Mouse (Mus musculus): Measurements from ENCODE around the gene Olfr287. TPM values are rescaled to one million over a fixed set of nuclear protein-coding genes. Genes with fewer than 3 reads are reported as not detected.

The Olfr287 gene
- polyA plus RNA-seq, 2 experiments, result not detected

GRCm38 (mm10) chr15:98162561-98162960 lies 58.3 kb downstream of the Olfr287 start:
- Histone ChIP-seq H3K9me3 (ENCODE audit: control insufficient read depth, low read length) (no peaks in the 10 kb centered on the region), H3K4me2 (replicated peaks; ENCODE audit: low read depth, low read length, severe bottlenecking) (no peak overlapping the region), H3K27ac (replicated peaks; ENCODE audit: low read depth, low read length) (no peak overlapping the region), H3K36me3 (ENCODE audit: control insufficient read depth, insufficient read depth, low read length) (no peaks in the 10 kb centered on the region), H3K9ac (ENCODE audit: low read depth, low read length, severe bottlenecking) (no peak overlapping the region), H3K4me1 (ENCODE audit: control insufficient read depth, insufficient read depth, low read length) (no peaks in the 10 kb centered on the region), H3K27me3 (ENCODE audit: control insufficient read depth, insufficient read depth, low read length) (peaks cover 16% of the 10 kb centered on the region), H3K4me3 (replicated peaks; ENCODE audit: low read length) (no peak overlapping the region)
- no peak for DNase-seq (ENCODE audit: low spot score)
- no peak; the same call in 1 of the 2 replicates for ATAC-seq (ENCODE audit: low FRiP score, low read depth)
- WGBS, result 50% methylated on average over 4 of the region's 4 CpGs
- TF ChIP-seq POLR2A (IDR thresholded peaks at IDR 0.05; ENCODE audit: borderline replicate concordance, extremely low read depth, insufficient read depth, insufficient read length), result no peak

GRCm38 (mm10) chr15:98161026-98161805 lies 59.6 kb downstream of the Olfr287 start:
- H3K9me3 ChIP-seq (ENCODE audit: control insufficient read depth, low read length), result no peaks in the 10 kb centered on the region
- DNase-seq (ENCODE audit: low spot score) (no peak), ATAC-seq (ENCODE audit: low FRiP score, low read depth) (no peak)
- H3K27ac ChIP-seq (replicated peaks; ENCODE audit: low read depth, low read length), result no peak overlapping the region
- H3K4me2 ChIP-seq (replicated peaks; ENCODE audit: low read depth, low read length, severe bottlenecking), result no peak overlapping the region
- 73% methylated on average over 19 of the region's 19 CpGs for WGBS
- no peaks in the 10 kb centered on the region for H3K4me1 ChIP-seq (ENCODE audit: control insufficient read depth, insufficient read depth, low read length)
- TF ChIP-seq POLR2A (IDR thresholded peaks at IDR 0.05; ENCODE audit: borderline replicate concordance, extremely low read depth, insufficient read depth, insufficient read length), result no peak
- no peaks in the 10 kb centered on the region for H3K36me3 ChIP-seq (ENCODE audit: control insufficient read depth, insufficient read depth, low read length)
- H3K27me3 ChIP-seq (ENCODE audit: control insufficient read depth, insufficient read depth, low read length), result peaks cover 4% of the 10 kb centered on the region; the same call in 1 of the 2 replicates
- H3K9ac ChIP-seq (ENCODE audit: low read depth, low read length, severe bottlenecking), result no peak overlapping the region
- no peak overlapping the region for H3K4me3 ChIP-seq (replicated peaks; ENCODE audit: low read length)

DNA sequence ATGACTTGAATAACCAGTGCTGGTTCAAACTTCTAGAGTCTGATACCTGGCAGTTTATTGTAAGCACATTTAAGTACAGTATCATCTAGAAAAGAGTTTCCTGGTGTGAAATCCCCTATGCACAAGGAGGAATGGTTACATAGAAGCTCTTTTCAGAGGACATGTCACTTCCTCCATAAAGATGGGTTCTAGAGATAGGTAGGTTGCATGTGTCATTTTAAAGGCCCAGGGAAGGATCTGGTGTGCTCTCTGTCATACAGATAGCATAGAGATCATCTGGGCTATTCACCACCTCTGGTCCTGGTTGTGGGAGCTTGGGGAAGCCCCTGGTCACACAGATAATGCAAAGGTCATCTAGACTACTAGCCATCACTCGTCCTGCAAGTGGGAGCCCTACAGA lies 63.6 kb downstream of the Olfr287 start:
- Histone ChIP-seq H3K36me3 (ENCODE audit: control insufficient read depth, insufficient read depth, low read length) (no peaks in the 10 kb centered on the region), H3K27ac (replicated peaks; ENCODE audit: low read depth, low read length) (no peak overlapping the region), H3K4me1 (ENCODE audit: control insufficient read depth, insufficient read depth, low read length) (no peaks in the 10 kb centered on the region), H3K27me3 (ENCODE audit: control insufficient read depth, insufficient read depth, low read length) (no peaks in the 10 kb centered on the region), H3K9ac (ENCODE audit: low read depth, low read length, severe bottlenecking) (no peak overlapping the region), H3K9me3 (ENCODE audit: control insufficient read depth, low read length) (no peaks in the 10 kb centered on the region), H3K4me3 (replicated peaks; ENCODE audit: low read length) (no peak overlapping the region), H3K4me2 (replicated peaks; ENCODE audit: low read depth, low read length, severe bottlenecking) (no peak overlapping the region)
- TF ChIP-seq POLR2A (IDR thresholded peaks at IDR 0.05; ENCODE audit: borderline replicate concordance, extremely low read depth, insufficient read depth, insufficient read length), result no peak
- DNase-seq (ENCODE audit: low spot score) (no peak), ATAC-seq (ENCODE audit: low FRiP score, low read depth) (no peak)
- WGBS, result 57% methylated on average over 1 of the region's 1 CpGs

Other genes with a start within 250 kb of the Olfr287 start
- 1,642 and 1,975 TPM in 2 replicates for gene Col2a1, start 216.4 kb downstream of the Olfr287 start, polyA plus RNA-seq (2012; rRNA removed)
- 754 and 761 TPM in 2 replicates for gene Col2a1, start 216.4 kb downstream of the Olfr287 start, polyA plus RNA-seq (2014; fragmentation: Nextera tagmentation; extraction: Ambion mirVana)
- 75.8 and 78.9 TPM in 2 replicates for gene Pfkm, start 128.5 kb downstream of the Olfr287 start, polyA plus RNA-seq (2012; rRNA removed)
- gene Pfkm, start 128.5 kb downstream of the Olfr287 start, polyA plus RNA-seq (2014; fragmentation: Nextera tagmentation; extraction: Ambion mirVana), result 49.8 and 50.0 TPM in 2 replicates
- 30.5 and 33.5 TPM in 2 replicates for gene Senp1, start 127.3 kb downstream of the Olfr287 start, polyA plus RNA-seq (2012; rRNA removed)
- gene Senp1, start 127.3 kb downstream of the Olfr287 start, polyA plus RNA-seq (2014; fragmentation: Nextera tagmentation; extraction: Ambion mirVana), result 32.5 and 34.4 TPM in 2 replicates
- 42.4 and 49.3 TPM in 2 replicates for gene Asb8, start 55.4 kb downstream of the Olfr287 start, polyA plus RNA-seq (2012; rRNA removed)
- gene Asb8, start 55.4 kb downstream of the Olfr287 start, polyA plus RNA-seq (2014; fragmentation: Nextera tagmentation; extraction: Ambion mirVana), result 55.7 and 57.3 TPM in 2 replicates
- 0.23 and 0.33 TPM in 2 replicates for gene Ccdc184, start 53.9 kb downstream of the Olfr287 start, polyA plus RNA-seq (2012; rRNA removed)
- 0.10 and 0.37 TPM in 2 replicates for gene Ccdc184, start 53.9 kb downstream of the Olfr287 start, polyA plus RNA-seq (2014; fragmentation: Nextera tagmentation; extraction: Ambion mirVana)
- gene Olfr288, start 25.5 kb downstream of the Olfr287 start, polyA plus RNA-seq (2012; rRNA removed), result not detected in 2 replicates
- not detected in 2 replicates for gene Olfr288, start 25.5 kb downstream of the Olfr287 start, polyA plus RNA-seq (2014; fragmentation: Nextera tagmentation; extraction: Ambion mirVana)
- gene Gm44579, start 79 bp downstream of the Olfr287 start, polyA plus RNA-seq (2012; rRNA removed), result not detected in 2 replicates
- gene Gm44579, start 79 bp downstream of the Olfr287 start, polyA plus RNA-seq (2014; fragmentation: Nextera tagmentation; extraction: Ambion mirVana), result not detected in 2 replicates
- not detected in 2 replicates for gene Olfr286, start 13.4 kb upstream of the Olfr287 start, polyA plus RNA-seq (2012; rRNA removed)
- gene Olfr286, start 13.4 kb upstream of the Olfr287 start, polyA plus RNA-seq (2014; fragmentation: Nextera tagmentation; extraction: Ambion mirVana), result not detected in 2 replicates
- gene H1fnt, start 36.2 kb upstream of the Olfr287 start, polyA plus RNA-seq (2012; rRNA removed), result not detected in 2 replicates
- gene H1fnt, start 36.2 kb upstream of the Olfr287 start, polyA plus RNA-seq (2014; fragmentation: Nextera tagmentation; extraction: Ambion mirVana), result not detected in 2 replicates
- gene Zfp641, start 75.1 kb upstream of the Olfr287 start, polyA plus RNA-seq (2012; rRNA removed), result 1.3 and 1.5 TPM in 2 replicates
- 0.32 and 0.79 TPM in 2 replicates for gene Zfp641, start 75.1 kb upstream of the Olfr287 start, polyA plus RNA-seq (2014; fragmentation: Nextera tagmentation; extraction: Ambion mirVana)
- gene Olfr285, start 96.3 kb upstream of the Olfr287 start, polyA plus RNA-seq (2012; rRNA removed), result not detected in 2 replicates
- gene Olfr285, start 96.3 kb upstream of the Olfr287 start, polyA plus RNA-seq (2014; fragmentation: Nextera tagmentation; extraction: Ambion mirVana), result not detected in 2 replicates
- 0.10 TPM in 1 of 2 replicates, not detected in the other for gene Olfr284, start 119.9 kb upstream of the Olfr287 start, polyA plus RNA-seq (2012; rRNA removed)
- not detected in 2 replicates for gene Olfr284, start 119.9 kb upstream of the Olfr287 start, polyA plus RNA-seq (2014; fragmentation: Nextera tagmentation; extraction: Ambion mirVana)
- 0.10 TPM in 1 of 2 replicates, not detected in the other for gene Olfr283, start 159.9 kb upstream of the Olfr287 start, polyA plus RNA-seq (2012; rRNA removed)
- not detected in 2 replicates for gene Olfr283, start 159.9 kb upstream of the Olfr287 start, polyA plus RNA-seq (2014; fragmentation: Nextera tagmentation; extraction: Ambion mirVana)
- not detected in 2 replicates for gene Olfr282, start 210.2 kb upstream of the Olfr287 start, polyA plus RNA-seq (2012; rRNA removed)
- not detected in 2 replicates for gene Olfr282, start 210.2 kb upstream of the Olfr287 start, polyA plus RNA-seq (2014; fragmentation: Nextera tagmentation; extraction: Ambion mirVana)
- not detected in 2 replicates for gene Olfr281, start 231.5 kb upstream of the Olfr287 start, polyA plus RNA-seq (2012; rRNA removed)
- not detected in 2 replicates for gene Olfr281, start 231.5 kb upstream of the Olfr287 start, polyA plus RNA-seq (2014; fragmentation: Nextera tagmentation; extraction: Ambion mirVana)
- not detected in 2 replicates for gene OR5BS1P, start 248.8 kb upstream of the Olfr287 start, polyA plus RNA-seq (2012; rRNA removed)
- gene OR5BS1P, start 248.8 kb upstream of the Olfr287 start, polyA plus RNA-seq (2014; fragmentation: Nextera tagmentation; extraction: Ambion mirVana), result not detected in 2 replicates